Mouse (Mus musculus): ENCODE measurements at regions not wholly inside any gene's neighbourhood (a gene's known extent, or its start where the extent isn't known, plus 50 kb on each side); places are given as distances from the start of the nearest gene placed in this dataset.

GRCm38 (mm10) chr13:111904616-111905212 is 95.9 kb upstream of the Map3k1 start:
- TF ChIP-seq GATA1 (IDR thresholded peaks at IDR 0.05; ENCODE audit: borderline replicate concordance, low read length) (no peak), TAL1 (conservative IDR thresholded peaks at IDR 0.05; ENCODE audit: low read depth, low read length) (no peak), GATA2 (IDR thresholded peaks at IDR 0.05; ENCODE audit: borderline replicate concordance, low read depth, low read length) (no peak), CTCF (IDR thresholded peaks at IDR 0.05; ENCODE audit: low read depth, low read length) (no peak)

Measured in G1E (cell line).